Comparison of ENCODE assay signal across 16 mouse cellular contexts in the genomic region with DNA sequence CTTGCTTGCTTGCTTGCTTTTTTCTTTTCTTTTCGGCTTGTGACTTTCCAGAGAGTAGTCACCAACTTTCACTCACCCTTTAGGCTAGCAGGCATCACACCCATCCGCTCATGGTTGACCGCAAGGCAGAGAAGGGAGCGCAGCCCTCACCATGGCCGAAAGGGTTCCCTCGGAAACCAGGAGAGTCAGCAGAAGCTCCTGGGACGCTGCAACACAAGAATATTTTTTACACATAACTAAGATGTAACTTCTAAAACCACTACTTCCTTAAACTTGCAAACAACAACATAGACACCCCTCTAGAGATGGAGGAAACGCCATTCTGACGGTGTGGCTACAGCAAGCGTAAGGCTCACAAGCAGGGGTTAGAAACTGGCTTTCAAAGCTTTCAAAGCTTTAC.
DNase-seq lines count a peak whose midpoint lies in the region; ATAC-seq and TF ChIP-seq lines count a peak whose summit lies in the region.
"Had no signal": no experiment of that assay in that cellular context is flagged by ENCODE, and none has a peak within 500 bp of the region (broad histone marks: within the 10 kb centered on the region; RNA-seq: fewer than 3 reads in every experiment).

No protein-coding gene starts in this region.

- H3K9me3 ChIP-seq in heart, embryonic 12.5 days (replicated peaks), result no peaks in the 10 kb centered on the region
- no peaks in the 10 kb centered on the region for H3K9me3 ChIP-seq in lung, postnatal 0 days (ENCODE audit: low read length)
- H3K9me3 ChIP-seq: embryonic facial prominence, embryonic 15.5 days; intestine, embryonic 15.5 days; limb, embryonic 10.5 days; neural tube, embryonic 13.5 days had no signal

- WGBS in heart, embryonic 12.5 days, result 93% methylated on average over 10 of the region's 10 CpGs
- 95% methylated on average over 10 of the region's 10 CpGs for WGBS in lung, postnatal 0 days

- H3K9ac ChIP-seq in heart, embryonic 12.5 days, result no peak overlapping the region
- no peak overlapping the region for H3K9ac ChIP-seq in lung, postnatal 0 days (replicated peaks; ENCODE audit: low read depth)
- H3K9ac ChIP-seq: embryonic facial prominence, embryonic 15.5 days; intestine, embryonic 15.5 days; neural tube, embryonic 13.5 days had no signal

- no peak for ATAC-seq in heart, embryonic 12.5 days (ENCODE audit: insufficient number of reproducible peaks, low FRiP score)
- no peak for ATAC-seq in erythroblast, adult 5-6 weeks (replicated peaks; ENCODE audit: low FRiP score, poor library complexity, severe bottlenecking)
- no peak for ATAC-seq in lung, postnatal 0 days
- ATAC-seq: forebrain, embryonic 16.5 days; intestine, embryonic 15.5 days had no signal

- no peaks in the 10 kb centered on the region for H3K27me3 ChIP-seq in heart, embryonic 12.5 days (replicated peaks)
- no peaks in the 10 kb centered on the region for H3K27me3 ChIP-seq in lung, postnatal 0 days (replicated peaks; ENCODE audit: insufficient read depth, low read length)
- H3K27me3 ChIP-seq: embryonic facial prominence, embryonic 15.5 days; intestine, embryonic 15.5 days; neural tube, embryonic 13.5 days had no signal

- H3K4me3 ChIP-seq in heart, embryonic 12.5 days, result no peak overlapping the region
- no peak overlapping the region for H3K4me3 ChIP-seq in brown adipose tissue, adult 24 weeks (ENCODE audit: insufficient read depth, low read depth, low read length)
- no peak overlapping the region for H3K4me3 ChIP-seq in lung, postnatal 0 days (ENCODE audit: low read depth, low read length)
- H3K4me3 ChIP-seq: embryonic facial prominence, embryonic 15.5 days; intestine, embryonic 15.5 days; limb, embryonic 10.5 days; neural tube, embryonic 13.5 days had no signal

- no peak for TF ChIP-seq CTCF in lung, postnatal 0 days (IDR thresholded peaks at IDR 0.05)

- H3K4me2 ChIP-seq in heart, embryonic 12.5 days, result no peak overlapping the region
- no peak overlapping the region for H3K4me2 ChIP-seq in lung, postnatal 0 days (replicated peaks; ENCODE audit: low read depth, low read length)
- H3K4me2 ChIP-seq: embryonic facial prominence, embryonic 15.5 days; intestine, embryonic 15.5 days; midbrain, embryonic 11.5 days; neural tube, embryonic 13.5 days had no signal

- no peak overlapping the region for H3K27ac ChIP-seq in heart, embryonic 12.5 days (ENCODE audit: poor library complexity, severe bottlenecking)
- H3K27ac ChIP-seq in brown adipose tissue, adult 24 weeks (replicated peaks; ENCODE audit: low read depth, low read length), result peak overlapping the region; percentile 45
- H3K27ac ChIP-seq in lung, postnatal 0 days (ENCODE audit: low read length), result no peak overlapping the region
- H3K27ac ChIP-seq: embryonic facial prominence, embryonic 15.5 days; intestine, embryonic 15.5 days; limb, embryonic 10.5 days; neural tube, embryonic 13.5 days had no signal

- DNase-seq in heart, adult 11 months, result peak; percentile 97
- DNase-seq in CD4-positive helper T cell, adult 2 months (ENCODE audit: low read depth, low spot score), result peak; percentile 61
- peak; percentile 82 for DNase-seq in naive thymus-derived CD4-positive, alpha-beta T cell, adult 2 months (ENCODE audit: low read depth)
- DNase-seq in left cerebral cortex, adult 18-20 months (ENCODE audit: low spot score in 2 of 2), result no peak
- no peak for DNase-seq in lung, postnatal 0 days (ENCODE audit: low spot score)
- DNase-seq: heart, postnatal 10 days; kidney, postnatal 14 days had no signal

- TF ChIP-seq EP300 in lung, postnatal 0 days (IDR thresholded peaks at IDR 0.05), result no peak

- peaks cover 12% of the 10 kb centered on the region; the same call in 1 of the 2 replicates for H3K36me3 ChIP-seq in heart, embryonic 12.5 days
- H3K36me3 ChIP-seq in lung, postnatal 0 days (ENCODE audit: insufficient read depth, low read length), result no peaks in the 10 kb centered on the region
- H3K36me3 ChIP-seq: embryonic facial prominence, embryonic 15.5 days; intestine, embryonic 15.5 days had no signal

- peaks cover 17% of the 10 kb centered on the region for H3K4me1 ChIP-seq in heart, embryonic 12.5 days (replicated peaks)
- H3K4me1 ChIP-seq in brown adipose tissue, adult 24 weeks (ENCODE audit: control insufficient read depth, insufficient read depth, insufficient read length, low read length), result peaks cover 12% of the 10 kb centered on the region
- peaks cover 6% of the 10 kb centered on the region; the same call in 1 of the 2 replicates for H3K4me1 ChIP-seq in lung, postnatal 0 days (ENCODE audit: insufficient read depth, low read depth, low read length)

Comparison
In these comparisons a context has a peak if more than half of its experiments do, and no peak if none do; other contexts are left out.
1. DNase-seq: peak in heart, adult 11 months (single experiment), CD4-positive helper T cell, adult 2 months (single experiment) and naive thymus-derived CD4-positive, alpha-beta T cell, adult 2 months (single experiment); none in left cerebral cortex, adult 18-20 months (0 of 2) and lung, postnatal 0 days (single experiment).